Mouse (Mus musculus) E14TG2a.4 (cell line): ENCODE measurements at regions not wholly inside any gene's neighbourhood (a gene's known extent, or its start where the extent isn't known, plus 50 kb on each side); places are given as distances from the start of the nearest gene placed in this dataset.

Experiments
- CTCF ChIP-seq: conservative IDR thresholded peaks from 2 replicates; pipeline ENCODE4 v1.5.1; 2014; ENCODE audit warnings: low read length
- NANOG ChIP-seq: IDR thresholded peaks from 2 replicates; pipeline ENCODE4 v1.6.1; 2014; ENCODE audit warnings: borderline replicate concordance, low read length, mixed read lengths
- POU5F1 ChIP-seq: IDR thresholded peaks from 2 replicates; pipeline ENCODE4 v1.6.1; 2014; ENCODE audit warnings: low read length, borderline replicate concordance

DNA sequence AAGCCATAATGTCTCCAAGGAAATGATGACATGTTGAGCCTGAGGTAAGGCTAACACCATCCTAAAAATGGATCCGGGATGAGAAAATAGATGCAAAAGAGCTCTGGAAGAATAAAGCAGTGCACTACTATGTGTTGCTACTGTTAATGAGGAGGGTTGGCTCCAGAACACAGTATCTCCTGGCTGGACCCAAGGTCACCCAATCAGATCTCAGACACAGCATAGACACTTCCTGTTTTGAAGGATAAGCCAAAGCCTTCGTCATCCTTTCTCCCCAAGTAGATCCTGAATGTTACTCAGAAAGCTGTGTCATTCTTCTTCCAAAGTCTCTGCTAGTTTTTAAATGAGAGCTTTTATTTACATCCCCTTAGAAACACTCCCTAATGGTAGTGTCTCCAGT, 435.2 kb upstream of the Acvr2a start:
- TF ChIP-seq CTCF: no peak
- TF ChIP-seq POU5F1: no peak
- no peak for TF ChIP-seq NANOG
